Mouse (Mus musculus) heart, postnatal 0 days (tissue): Measurements from ENCODE around the gene Yap1. TPM values are rescaled to one million over a fixed set of nuclear protein-coding genes. Genes with fewer than 3 reads are reported as not detected.

Source experiments
- ATAC-seq: fragments of 200-750 bp; cut with Nextera tagmentation; 2 replicates; pipeline ENCODE4 v1.8.0; 2017; ENCODE audit warnings: low read depth, moderate number of reproducible peaks, moderate library complexity; ENCODE audit not compliant: insufficient read depth
- DNase-seq: peaks from one replicate; pipeline ENCODE4 v3.0.0-alpha.2; 2016; ENCODE audit warnings: low spot score
- H3K27ac ChIP-seq: fragments of 300-500 bp; sonication (generic); 2 replicates; pipeline ENCODE4 v1.5.1; 2014; ENCODE audit warnings: low read depth, mild to moderate bottlenecking
- H3K27me3 ChIP-seq: fragments of 300-500 bp; sonication (generic); 2 replicates; pipeline ENCODE4 v1.6.1; 2014; ENCODE audit warnings: low read length, mixed read lengths; ENCODE audit not compliant: control insufficient read depth, insufficient read depth
- H3K36me3 ChIP-seq: fragments of 300-500 bp; sonication (generic); replicated peaks from 2 replicates; pipeline ENCODE4 v1.6.1; 2014; ENCODE audit warnings: low read length, mixed read lengths; ENCODE audit not compliant: control insufficient read depth, insufficient read depth
- H3K4me1 ChIP-seq: fragments of 300-500 bp; sonication (generic); 2 replicates; pipeline ENCODE4 v1.6.1; 2014; ENCODE audit warnings: antibody characterized with exemption; ENCODE audit not compliant: control insufficient read depth, insufficient read depth
- H3K4me2 ChIP-seq: fragments of 300-500 bp; sonication (generic); 2 replicates; pipeline ENCODE4 v1.6.1; 2014; ENCODE audit warnings: low read depth, mild to moderate bottlenecking, low read length, moderate library complexity
- H3K4me3 ChIP-seq: fragments of 300-500 bp; sonication (generic); 2 replicates; pipeline ENCODE4 v1.5.1; 2014; ENCODE audit warnings: low read depth, low read length
- H3K9ac ChIP-seq: fragments of 300-500 bp; sonication (generic); replicated peaks from 2 replicates; pipeline ENCODE4 v1.6.1; 2014; ENCODE audit warnings: low read depth, low read length, mixed read lengths
- H3K9me3 ChIP-seq: fragments of 300-500 bp; sonication (generic); replicated peaks from 2 replicates; pipeline ENCODE4 v1.6.1; 2016; ENCODE audit warnings: low read length; ENCODE audit not compliant: control insufficient read depth
- CTCF ChIP-seq: IDR thresholded peaks from 2 replicates; pipeline ENCODE4 v1.5.1; 2016; ENCODE audit warnings: antibody characterized with exemption, control low read depth, low read depth
- EP300 ChIP-seq: IDR thresholded peaks from 2 replicates; pipeline ENCODE4 v1.6.1; 2016; ENCODE audit warnings: antibody characterized with exemption, low read depth
- WGBS: fragments of 180-500 bp; shearing (Covaris S2); extraction: QIAGEN DNeasy Blood & Tissue Kit; methylation state at CpG from one replicate; pipeline ENCODE4 v1.1.7; 2014; 5-methylcytosine and 5-hydroxymethylcytosine counted together
- polyA plus RNA-seq: library from polyadenylated mRNA; unstranded; fragments of >200 nt; fragmentation: Nextera tagmentation; extraction: Ambion mirVana; gene quantifications from 2 replicates; pipeline ENCODE4 v1.2.1, GENCODE M21; 2015
- total RNA-seq: library from RNA; depleted of rRNA; stranded (reverse); fragments of >200 nt; gene quantifications from 2 replicates; pipeline ENCODE4 v1.2.3, GENCODE M21; 2014; ENCODE audit warnings: low replicate concordance

Yap1 gene
- total and polyA plus RNA-seq, 2 experiments from 2014 or later, result 12.9 to 64.9 TPM

- no peak for ATAC-seq
- Histone ChIP-seq H3K9me3 (no peaks in the 10 kb centered on the region), H3K27me3 (no peaks in the 10 kb centered on the region), H3K27ac (no peak overlapping the region), H3K4me2 (no peak overlapping the region), H3K9ac (no peak overlapping the region), H3K4me3 (no peak overlapping the region), H3K4me1 (peaks cover 22% of the 10 kb centered on the region), H3K36me3 (peaks cover 29% of the 10 kb centered on the region)
- TF ChIP-seq EP300 (no peak), CTCF (no peak)
- WGBS, result 89% methylated on average over 8 of the region's 8 CpGs
- no peak for DNase-seq
These were observed 48.0 kb downstream of the Yap1 start for GRCm38 (mm10) chr9:7956400-7956799.

- DNase-seq (no peak), ATAC-seq (no peak)
- TF ChIP-seq EP300 (no peak), CTCF (no peak)
- Histone ChIP-seq H3K27me3 (no peaks in the 10 kb centered on the region), H3K4me1 (no peaks in the 10 kb centered on the region), H3K4me2 (no peak overlapping the region), H3K4me3 (no peak overlapping the region), H3K27ac (no peak overlapping the region), H3K9ac (no peak overlapping the region), H3K9me3 (no peaks in the 10 kb centered on the region), H3K36me3 (peaks cover 62% of the 10 kb centered on the region)
- WGBS, result 90% methylated on average over 5 of the region's 5 CpGs
These were observed 51.5 kb downstream of the Yap1 start for GRCm38 (mm10) chr9:7952886-7953285.

- no peaks in the 10 kb centered on the region for H3K9me3 ChIP-seq
- WGBS, result 65% methylated on average over 7 of the region's 7 CpGs
- H3K4me3 ChIP-seq, result no peak overlapping the region
- H3K9ac ChIP-seq, result no peak overlapping the region
- no peaks in the 10 kb centered on the region for H3K27me3 ChIP-seq
- no peak for ATAC-seq
- H3K27ac ChIP-seq, result no peak overlapping the region
- peaks cover 65% of the 10 kb centered on the region for H3K36me3 ChIP-seq
- no peaks in the 10 kb centered on the region for H3K4me1 ChIP-seq
- no peak for TF ChIP-seq EP300
- TF ChIP-seq CTCF, result no peak
- no peak for DNase-seq
- H3K4me2 ChIP-seq, result no peak overlapping the region
These were observed 54.2 kb downstream of the Yap1 start for GRCm38 (mm10) chr9:7950211-7950644.

GRCm38 (mm10) chr9:7947946-7948345 is 56.5 kb downstream of the Yap1 start:
- no peak for TF ChIP-seq CTCF
- no peak for TF ChIP-seq EP300
- no peaks in the 10 kb centered on the region for H3K27me3 ChIP-seq
- no peak overlapping the region for H3K27ac ChIP-seq
- H3K36me3 ChIP-seq, result peaks cover 64% of the 10 kb centered on the region
- 0 out of 2 replicates have a peak, but pooled peaks cover 10% of the 10 kb centered on the region for H3K4me1 ChIP-seq
- no peak overlapping the region for H3K4me2 ChIP-seq
- no peak overlapping the region for H3K9ac ChIP-seq
- no peaks in the 10 kb centered on the region for H3K9me3 ChIP-seq
- ATAC-seq, result no peak
- WGBS, result 88% methylated on average over 4 of the region's 4 CpGs
- no peak for DNase-seq
- H3K4me3 ChIP-seq, result no peak overlapping the region

GRCm38 (mm10) chr9:7943796-7944462 is 60.5 kb downstream of the Yap1 start:
- Histone ChIP-seq H3K9me3 (no peaks in the 10 kb centered on the region), H3K4me2 (no peak overlapping the region), H3K4me3 (no peak overlapping the region), H3K4me1 (0 out of 2 replicates have a peak, but pooled peaks cover 10% of the 10 kb centered on the region), H3K36me3 (peaks cover 42% of the 10 kb centered on the region), H3K9ac (no peak overlapping the region), H3K27ac (peak overlapping the region; percentile 38), H3K27me3 (no peaks in the 10 kb centered on the region)
- WGBS, result 61% methylated on average over 7 of the region's 7 CpGs
- DNase-seq, result no peak
- no peak for TF ChIP-seq EP300
- TF ChIP-seq CTCF, result no peak
- 0 out of 2 replicates have a peak, but pooled peaks have one; percentile 30 for ATAC-seq

GRCm38 (mm10) chr9:7942701-7943100 is 61.7 kb downstream of the Yap1 start:
- TF ChIP-seq CTCF (no peak), EP300 (no peak)
- 0 out of 2 replicates have a peak, but pooled peaks cover 10% of the 10 kb centered on the region for H3K4me1 ChIP-seq
- H3K4me2 ChIP-seq, result no peak overlapping the region
- no peak for ATAC-seq
- no peak overlapping the region for H3K4me3 ChIP-seq
- H3K27ac ChIP-seq, result no peak overlapping the region
- H3K36me3 ChIP-seq, result peaks cover 39% of the 10 kb centered on the region
- WGBS, result 95% methylated on average over 8 of the region's 8 CpGs
- no peak overlapping the region for H3K9ac ChIP-seq
- no peaks in the 10 kb centered on the region for H3K9me3 ChIP-seq
- no peaks in the 10 kb centered on the region for H3K27me3 ChIP-seq
- DNase-seq, result no peak
